Mouse (Mus musculus) spleen, adult 10 weeks (tissue): ENCODE results near the gene Bfar. TPM values are rescaled to one million over a fixed set of nuclear protein-coding genes. Genes with fewer than 3 reads are reported as not detected.

Source experiments
- polyA plus RNA-seq: library from polyadenylated mRNA; stranded (reverse); fragments of 350-450 nt; fragmentation: Illumina TruSeq; extraction: RNeasy Lipid Tissue Mini Kit (QIAGEN cat#74804); gene quantifications from one replicate; pipeline ENCODE4 v1.2.3, GENCODE M21; 2015; ENCODE audit warnings: low replicate concordance; ENCODE audit not compliant: insufficient read depth

Gene Bfar
- polyA plus RNA-seq, result 60.0 TPM

GRCm38 (mm10) chr16:13671685-13672385 is at the start of gene Bfar, which contains the start of gene 3110001I22Rik:
Gene Bfar, plus strand, starts transcription at chr16:13671858.
Gene 3110001I22Rik, plus strand, starts transcription at chr16:13671929.

GRCm38 (mm10) chr16:13667878-13668343 is 3.7 kb upstream of the Bfar start, which contains the start of gene Parn:
Gene Parn, minus strand, starts transcription at chr16:13668170.

GRCm38 (mm10) chr16:13730285-13731255 is 58.9 kb downstream of the Bfar start, which contains the start of gene Pla2g10:
Gene Pla2g10, minus strand, starts transcription at chr16:13730983.

Other genes starting within 250 kb of the Bfar start
- gene Parn, start 3.7 kb upstream of the Bfar start, polyA plus RNA-seq, result 33.0 TPM
- 9.8 TPM for gene 3110001I22Rik, start 71 bp downstream of the Bfar start, polyA plus RNA-seq
- not detected for gene Pla2g10, start 59.1 kb downstream of the Bfar start, polyA plus RNA-seq
- gene Rrn3, start 108.8 kb downstream of the Bfar start, polyA plus RNA-seq, result 30.1 TPM
- 106 TPM for gene Ntan1, start 147.0 kb downstream of the Bfar start, polyA plus RNA-seq
- gene Pdxdc1, start 231.3 kb downstream of the Bfar start, polyA plus RNA-seq, result 57.1 TPM
- 0.57 TPM for gene Mpv17l, start 231.3 kb downstream of the Bfar start, polyA plus RNA-seq